Mouse (Mus musculus) kidney, adult 2 months (tissue): ENCODE results near the gene Mapkapk2. TPM values are rescaled to one million over a fixed set of nuclear protein-coding genes. Genes with fewer than 3 reads are reported as not detected.

Source experiments
- DNase-seq: peaks from one replicate; pipeline ENCODE4 v3.0.0; 2021
- H3K27ac ChIP-seq: fragments of 200-500 bp; 2 replicates; pipeline ENCODE4 v1.5.1; 2012; ENCODE audit warnings: low read depth, low read length, control low read depth, inconsistent platforms; ENCODE audit not compliant: insufficient read depth
- H3K27me3 ChIP-seq: fragments of 200-500 bp; replicated peaks from 2 replicates; pipeline ENCODE4 v1.6.1; 2012; ENCODE audit warnings: mild to moderate bottlenecking, moderate library complexity, low read length, inconsistent platforms; ENCODE audit not compliant: control insufficient read depth, insufficient read depth
- H3K36me3 ChIP-seq: fragments of 200-500 bp; 2 replicates; pipeline ENCODE4 v1.6.1; 2012; ENCODE audit warnings: mild to moderate bottlenecking, moderate library complexity, low read length, inconsistent platforms; ENCODE audit not compliant: control insufficient read depth, insufficient read depth
- H3K4me1 ChIP-seq: fragments of 200-500 bp; 2 replicates; pipeline ENCODE4 v1.6.1; 2011; ENCODE audit warnings: low read length; ENCODE audit not compliant: control insufficient read depth, insufficient read depth
- H3K4me3 ChIP-seq: fragments of 200-500 bp; 2 replicates; pipeline ENCODE4 v1.5.1; 2011; ENCODE audit warnings: mild to moderate bottlenecking, low read depth, low read length, control low read depth; ENCODE audit not compliant: insufficient read depth
- CTCF ChIP-seq: fragments of 200-500 bp; conservative IDR thresholded peaks from 2 replicates; pipeline ENCODE4 v1.5.1; 2011; ENCODE audit warnings: low read depth, mild to moderate bottlenecking, control low read depth, low read length, moderate library complexity, mixed read lengths; ENCODE audit not compliant: insufficient read depth, insufficient read length
- POLR2A ChIP-seq: fragments of 200-500 bp; IDR thresholded peaks from one replicate; pipeline ENCODE4 v1.6.1; 2011; ENCODE audit warnings: low read depth, low read length, control low read depth
- WGBS: fragments of 180-500 bp; shearing (Covaris S2); methylation state at CpG from one replicate; pipeline ENCODE4 v1.1.7; 2018; 5-methylcytosine and 5-hydroxymethylcytosine counted together
- polyA plus RNA-seq: library from polyadenylated mRNA; depleted of rRNA; stranded (reverse); fragments of >200 nt; gene quantifications from 2 replicates; pipeline ENCODE4 v1.2.3, GENCODE M21; 2012

Gene Mapkapk2
- polyA plus RNA-seq, 1 experiment, result 99.5 TPM

- 9% methylated on average over 8 of the region's 8 CpGs for WGBS
- Histone ChIP-seq H3K27ac (peak overlapping the region; percentile 83; the same call in 1 of the 2 replicates), H3K27me3 (no peaks in the 10 kb centered on the region), H3K4me3 (peak overlapping the region; percentile 95), H3K4me1 (peaks cover 48% of the 10 kb centered on the region), H3K36me3 (no peaks in the 10 kb centered on the region)
- DNase-seq, result no peak
- TF ChIP-seq POLR2A (no peak), CTCF (no peak)
These were observed 2.1 kb downstream of the Mapkapk2 start for GRCm38 (mm10) chr1:131095574-131095973.

DNA sequence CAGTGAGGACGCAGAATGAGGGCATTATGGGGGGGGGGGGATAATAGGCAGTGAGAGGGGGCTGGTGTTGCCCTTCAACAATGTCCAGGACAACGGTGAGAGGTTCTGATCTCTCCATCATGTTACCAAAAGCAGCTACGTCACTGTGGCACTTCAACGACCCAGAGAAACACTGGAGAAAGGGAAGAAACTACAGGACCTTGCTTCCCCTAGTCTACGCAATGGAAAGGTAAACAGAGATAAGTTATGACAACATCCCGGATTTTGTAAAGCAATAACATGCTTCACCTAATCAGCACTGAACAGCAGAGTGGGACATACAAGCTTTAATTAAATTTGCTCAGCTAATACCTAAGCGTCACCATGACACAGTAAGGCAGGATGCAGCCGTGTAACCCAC, 3.7 kb downstream of the Mapkapk2 start:
- no peak for TF ChIP-seq POLR2A
- TF ChIP-seq CTCF, result no peak
- H3K27me3 ChIP-seq, result no peaks in the 10 kb centered on the region
- no peak overlapping the region for H3K4me3 ChIP-seq
- no peak for DNase-seq
- H3K27ac ChIP-seq, result no peak overlapping the region
- WGBS, result 76% methylated on average over 8 of the region's 8 CpGs
- H3K36me3 ChIP-seq, result no peaks in the 10 kb centered on the region
- peaks cover 65% of the 10 kb centered on the region for H3K4me1 ChIP-seq

- Histone ChIP-seq H3K36me3 (no peaks in the 10 kb centered on the region), H3K4me1 (peaks cover 70% of the 10 kb centered on the region), H3K4me3 (no peak overlapping the region), H3K27ac (no peak overlapping the region), H3K27me3 (no peaks in the 10 kb centered on the region)
- DNase-seq, result peak; percentile 72
- 61% methylated on average over 3 of the region's 3 CpGs for WGBS
- TF ChIP-seq POLR2A (no peak), CTCF (no peak)
These were observed 4.8 kb downstream of the Mapkapk2 start for GRCm38 (mm10) chr1:131092846-131093245.

GRCm38 (mm10) chr1:131092173-131092572, 5.5 kb downstream of the Mapkapk2 start:
- Histone ChIP-seq H3K4me1 (peaks cover 73% of the 10 kb centered on the region), H3K27ac (no peak overlapping the region), H3K4me3 (no peak overlapping the region), H3K27me3 (no peaks in the 10 kb centered on the region), H3K36me3 (no peaks in the 10 kb centered on the region)
- TF ChIP-seq CTCF (no peak), POLR2A (no peak)
- no peak for DNase-seq
- WGBS, result 85% methylated on average over 3 of the region's 3 CpGs

DNA sequence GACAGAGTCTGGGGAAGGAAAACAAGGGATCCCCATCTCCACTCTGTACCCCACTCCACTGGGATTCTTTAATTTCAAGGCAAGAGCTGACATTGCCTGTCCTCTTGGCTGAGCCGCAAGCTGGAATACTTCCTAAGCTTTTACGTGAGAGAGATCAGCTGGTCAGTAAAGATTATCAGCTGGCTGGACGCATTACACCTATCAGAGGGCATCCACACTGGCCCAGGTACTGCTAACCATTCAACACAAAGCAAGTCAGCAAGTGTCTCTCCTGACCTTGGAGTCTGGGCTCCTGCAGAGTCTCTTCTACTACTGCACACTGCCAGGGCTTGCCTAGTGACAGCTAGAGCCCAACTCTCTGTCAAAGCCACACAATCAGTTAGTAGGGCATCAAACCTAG, 6.1 kb downstream of the Mapkapk2 start:
- Histone ChIP-seq H3K27me3 (no peaks in the 10 kb centered on the region), H3K27ac (peak overlapping the region; percentile 3; the same call in 1 of the 2 replicates), H3K36me3 (no peaks in the 10 kb centered on the region), H3K4me3 (no peak overlapping the region), H3K4me1 (peaks cover 79% of the 10 kb centered on the region)
- 48% methylated on average over 3 of the region's 3 CpGs for WGBS
- TF ChIP-seq CTCF (no peak), POLR2A (no peak)
- no peak for DNase-seq

GRCm38 (mm10) chr1:131090877-131091276, 6.7 kb downstream of the Mapkapk2 start:
- DNase-seq, result no peak
- Histone ChIP-seq H3K27me3 (no peaks in the 10 kb centered on the region), H3K4me1 (peaks cover 81% of the 10 kb centered on the region), H3K4me3 (no peak overlapping the region), H3K36me3 (no peaks in the 10 kb centered on the region), H3K27ac (peak overlapping the region; percentile 3; the same call in 1 of the 2 replicates)
- 31% methylated on average over 4 of the region's 4 CpGs for WGBS
- TF ChIP-seq POLR2A (no peak), CTCF (no peak)

- Histone ChIP-seq H3K27ac (peak overlapping the region; percentile 34; the same call in 1 of the 2 replicates), H3K4me3 (no peak overlapping the region), H3K4me1 (peaks cover 78% of the 10 kb centered on the region), H3K27me3 (no peaks in the 10 kb centered on the region), H3K36me3 (no peaks in the 10 kb centered on the region)
- 19% methylated on average over 5 of the region's 5 CpGs for WGBS
- DNase-seq, result peak; percentile 65
- TF ChIP-seq POLR2A (no peak), CTCF (no peak)
These were observed 7.4 kb downstream of the Mapkapk2 start for GRCm38 (mm10) chr1:131090261-131090660.
